Mouse (Mus musculus) left cerebral cortex, adult 9 months (tissue): Measurements from ENCODE around the gene Wdr90.
"Not testable (repeated sequence)": the region's sequence is repeated elsewhere in the genome, so short reads cannot be mapped to it uniquely, and the experiment has no call there.

Experiments used
- DNase-seq, 2 experiments: peaks; one replicate each; pipeline ENCODE4 v3.0.0; 2022; ENCODE audit warnings: low spot score in 2 of 2

The Wdr90 gene

DNA sequence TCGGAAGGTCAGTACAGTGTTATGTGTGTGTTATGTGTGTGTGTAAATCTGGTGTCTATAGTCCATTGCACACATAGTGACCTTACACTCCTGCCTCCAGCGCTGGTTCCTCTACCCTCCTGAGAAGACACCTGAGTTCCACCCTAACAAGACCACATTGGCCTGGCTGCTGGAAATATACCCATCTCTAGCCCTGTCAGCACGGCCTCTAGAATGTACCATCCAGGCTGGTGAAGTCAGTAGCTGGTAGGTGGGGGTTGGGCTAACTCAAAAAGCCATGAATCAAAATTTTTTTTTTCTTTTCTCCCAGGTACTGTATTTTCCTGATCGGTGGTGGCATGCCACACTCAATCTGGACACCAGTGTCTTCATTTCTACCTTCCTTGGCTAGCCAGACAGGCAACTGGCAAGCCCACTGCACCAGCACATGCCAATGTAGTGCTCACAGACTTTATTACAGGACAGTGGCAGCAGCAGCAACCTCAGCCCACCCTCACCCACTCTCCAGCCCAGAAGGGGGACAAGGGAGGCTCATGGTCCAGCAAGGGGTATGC is 31.0 kb downstream of the Wdr90 start:
- no peak for DNase-seq

DNA sequence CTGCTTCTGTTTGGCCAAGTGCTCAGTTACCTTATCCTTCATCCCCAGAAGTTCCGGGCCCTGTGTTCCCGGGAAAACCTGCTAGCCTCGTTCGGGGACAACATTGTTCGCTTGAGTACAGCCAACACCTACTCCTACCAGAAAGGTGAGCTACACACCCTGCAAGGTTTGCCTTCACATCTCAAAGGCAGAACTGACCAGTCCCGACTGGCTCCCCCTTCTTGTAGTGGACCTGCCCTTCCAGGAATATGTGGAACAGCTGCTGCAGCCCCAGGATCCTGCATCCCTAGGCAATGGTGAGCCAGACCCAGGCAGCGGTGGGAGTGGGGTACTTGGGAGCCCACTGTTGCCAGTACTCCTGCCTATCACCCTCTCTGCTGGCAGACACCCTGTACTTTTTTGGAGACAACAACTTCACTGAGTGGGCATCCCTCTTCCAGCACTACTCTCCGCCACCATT is 31.7 kb downstream of the Wdr90 start:
- DNase-seq = no peak

DNA sequence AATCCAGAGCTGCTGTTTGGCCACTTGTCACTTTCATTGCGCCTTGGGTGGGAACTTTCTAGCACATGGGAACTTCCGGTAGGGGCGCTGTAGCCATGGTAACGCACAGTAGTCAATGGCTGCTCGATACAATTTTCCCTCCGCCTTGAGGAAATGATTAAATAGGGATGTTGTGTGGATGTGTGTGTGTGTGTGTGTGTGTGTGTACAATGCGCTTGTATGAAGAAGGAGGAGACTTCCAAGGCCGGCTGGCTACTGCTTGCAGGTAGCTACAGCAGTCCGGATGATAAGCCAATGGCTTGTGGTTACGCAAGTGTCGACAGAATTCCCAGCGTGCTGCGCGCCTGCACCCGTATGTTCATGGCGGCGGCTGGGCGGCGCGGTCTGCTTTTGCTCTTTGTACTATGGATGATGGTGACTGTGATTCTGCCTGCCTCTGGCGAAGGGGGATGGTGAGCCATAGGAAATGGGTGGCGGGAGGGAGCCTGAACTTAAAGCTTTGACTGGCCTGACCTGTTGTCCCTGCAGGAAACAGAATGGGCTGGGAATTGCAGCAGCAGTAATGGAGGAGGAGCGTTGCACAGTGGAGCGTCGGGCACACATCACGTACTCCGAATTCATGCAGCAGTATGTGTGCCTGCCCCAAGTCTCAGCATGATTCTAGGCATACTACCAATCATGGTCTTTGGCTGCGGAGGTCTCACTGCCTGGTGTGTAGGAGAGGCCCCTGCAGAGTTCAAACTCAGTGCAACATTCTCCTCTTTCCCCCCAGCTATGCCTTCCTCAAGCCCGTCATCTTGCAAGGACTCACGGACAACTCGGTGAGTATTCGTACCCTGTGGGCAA is 32.4 kb downstream of the Wdr90 start, which contains the start of gene Jmjd8:
Jmjd8 (plus strand) TSS at position 156 of the 846 bp plus-strand sequence.
- peak in 1 of 2 experiments; percentile 84 for DNase-seq

DNA sequence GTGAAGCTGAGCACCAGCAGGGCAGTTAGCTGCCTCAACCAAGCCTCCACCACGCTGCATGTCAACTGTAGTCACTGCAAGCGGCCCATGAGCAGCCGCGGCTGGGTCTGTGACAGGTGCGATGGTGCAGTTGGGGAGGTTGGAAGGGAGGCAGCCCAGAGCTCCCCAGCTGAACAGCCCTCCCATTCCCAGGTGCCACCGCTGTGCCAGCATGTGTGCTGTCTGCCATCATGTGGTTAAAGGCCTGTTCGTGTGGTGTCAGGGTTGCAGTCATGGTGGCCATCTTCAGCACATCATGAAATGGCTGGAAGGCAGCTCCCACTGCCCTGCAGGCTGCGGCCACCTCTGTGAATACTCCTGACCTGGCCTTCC is 33.1 kb downstream of the Wdr90 start:
- DNase-seq = no peak

DNA sequence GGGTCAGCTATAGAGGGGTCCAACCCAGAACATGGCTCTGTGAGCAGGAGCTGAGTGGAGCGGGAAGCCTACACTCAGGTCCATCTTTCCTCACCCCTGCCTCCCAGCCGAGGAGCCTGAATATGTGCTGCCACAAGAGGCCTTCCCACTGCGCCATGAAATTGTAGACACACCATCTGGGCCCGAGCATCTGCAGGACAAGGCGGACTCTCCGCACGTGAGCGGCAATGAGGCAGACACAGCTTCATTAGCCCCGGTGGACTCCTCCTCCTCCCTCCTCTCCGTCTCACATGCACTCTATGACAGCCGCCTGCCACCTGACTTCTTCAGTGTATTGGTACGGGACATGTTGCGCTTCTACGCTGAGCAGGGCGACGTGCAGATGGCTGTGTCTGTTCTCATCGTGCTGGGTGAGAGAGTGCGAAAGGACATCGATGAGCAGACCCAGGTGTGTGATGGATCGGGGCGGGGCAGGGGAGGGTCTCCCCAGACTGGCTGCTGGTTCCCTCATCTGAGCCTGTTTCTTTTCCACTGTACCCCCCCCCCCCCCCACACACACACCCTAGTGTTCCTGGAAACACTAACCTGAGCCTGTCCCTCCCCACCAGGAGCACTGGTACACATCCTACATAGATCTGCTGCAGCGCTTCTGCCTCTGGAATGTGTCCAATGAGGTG is 33.6 kb downstream of the Wdr90 start:
- no peak for DNase-seq

DNA sequence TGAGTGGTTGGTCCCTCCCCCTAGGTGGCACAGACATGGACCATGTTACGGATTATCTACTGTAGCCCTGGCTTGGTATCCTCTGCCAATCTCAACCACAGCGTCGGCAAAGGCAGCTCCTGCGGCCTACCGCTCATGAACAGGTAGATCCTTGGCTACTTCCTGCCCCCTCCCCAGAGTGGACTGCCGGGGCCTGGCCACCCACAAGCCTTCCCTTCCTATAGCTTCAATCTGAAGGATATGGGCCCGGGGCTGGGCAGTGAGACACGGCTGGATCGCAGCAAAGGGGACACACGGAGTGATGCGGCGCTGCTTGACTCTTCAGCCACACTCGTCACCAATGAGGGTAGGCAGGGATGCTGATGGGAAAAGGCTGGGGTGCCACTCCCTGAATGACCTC is 34.3 kb downstream of the Wdr90 start:
- DNase-seq = no peak

DNA sequence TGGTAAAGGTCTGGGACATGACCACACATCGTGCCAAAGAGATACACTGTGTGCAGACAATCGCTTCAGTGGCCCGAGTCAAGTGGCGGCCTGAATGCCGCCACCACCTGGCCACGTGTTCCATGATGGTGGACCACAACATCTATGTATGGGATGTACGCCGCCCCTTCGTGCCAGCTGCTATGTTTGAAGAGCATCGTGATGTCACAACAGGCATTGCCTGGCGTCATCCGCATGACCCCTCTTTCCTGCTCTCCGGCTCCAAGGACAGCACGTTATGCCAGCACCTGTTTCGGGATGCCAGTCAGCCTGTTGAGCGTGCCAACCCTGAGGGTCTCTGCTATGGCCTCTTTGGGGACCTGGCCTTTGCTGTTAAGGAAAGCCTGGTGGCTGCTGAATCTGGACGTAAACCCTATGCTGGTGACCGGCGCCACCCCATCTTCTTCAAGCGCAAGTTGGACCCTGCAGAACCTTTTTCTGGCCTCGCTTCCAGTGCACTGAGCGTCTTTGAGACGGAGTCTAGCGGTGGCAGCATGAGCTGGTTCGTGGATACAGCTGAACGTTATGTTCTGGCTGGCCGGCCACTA is 35.2 kb downstream of the Wdr90 start:
- DNase-seq = no peak

DNA sequence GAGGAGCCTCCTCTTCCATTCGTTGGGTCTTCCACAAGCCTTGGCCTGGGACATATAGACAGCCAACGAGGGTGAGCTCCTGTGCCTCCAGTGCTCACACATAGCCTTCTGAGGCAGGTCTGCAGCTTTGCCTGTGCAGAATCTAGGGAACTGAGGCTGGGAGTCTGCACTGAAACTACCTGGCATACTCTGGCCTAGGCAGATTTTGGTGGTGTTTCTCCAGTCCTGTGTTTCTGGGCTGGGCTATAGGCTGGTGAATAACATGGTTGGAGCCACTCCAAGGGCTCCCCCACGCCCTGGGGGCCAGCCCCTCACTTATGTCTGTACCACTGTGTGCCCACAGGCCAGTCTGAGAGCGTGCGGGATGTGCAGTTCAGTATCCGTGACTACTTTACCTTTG is 36.0 kb downstream of the Wdr90 start:
- DNase-seq = no peak

DNA sequence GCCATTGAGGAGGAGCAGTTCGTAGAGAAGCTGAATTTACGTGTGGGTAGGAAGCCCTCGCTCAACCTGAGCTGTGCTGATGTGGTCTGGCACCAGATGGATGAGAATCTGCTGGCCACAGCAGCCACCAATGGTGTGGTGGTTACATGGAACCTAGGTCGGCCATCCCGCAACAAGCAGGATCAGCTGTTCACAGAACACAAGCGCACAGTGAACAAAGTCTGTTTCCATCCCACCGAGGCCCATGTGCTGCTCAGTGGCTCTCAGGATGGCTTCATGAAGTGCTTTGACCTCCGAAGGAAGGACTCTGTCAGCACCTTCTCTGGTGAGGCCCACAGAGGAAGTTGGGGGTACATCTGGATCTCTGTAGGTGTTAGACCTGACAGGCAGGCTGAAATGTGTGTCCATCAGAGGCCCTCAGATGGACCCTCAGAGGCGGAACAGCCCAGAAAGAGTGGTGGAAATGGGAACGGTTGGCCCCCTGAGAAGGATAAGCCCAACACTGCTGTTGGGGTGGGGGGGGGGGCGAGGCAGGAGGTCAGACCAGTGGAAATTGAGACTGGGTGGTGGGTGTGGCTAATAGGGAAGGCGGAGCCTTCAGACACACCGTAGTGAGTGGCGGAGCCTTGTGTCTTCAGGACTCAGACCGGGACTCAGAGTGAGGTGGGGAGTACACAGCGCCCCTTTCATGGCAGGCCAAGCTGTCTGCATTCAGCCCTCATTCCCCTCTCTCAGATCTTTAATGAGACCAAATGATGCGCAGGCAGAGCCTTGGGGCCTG is 36.7 kb downstream of the Wdr90 start:
- no peak for DNase-seq

DNA sequence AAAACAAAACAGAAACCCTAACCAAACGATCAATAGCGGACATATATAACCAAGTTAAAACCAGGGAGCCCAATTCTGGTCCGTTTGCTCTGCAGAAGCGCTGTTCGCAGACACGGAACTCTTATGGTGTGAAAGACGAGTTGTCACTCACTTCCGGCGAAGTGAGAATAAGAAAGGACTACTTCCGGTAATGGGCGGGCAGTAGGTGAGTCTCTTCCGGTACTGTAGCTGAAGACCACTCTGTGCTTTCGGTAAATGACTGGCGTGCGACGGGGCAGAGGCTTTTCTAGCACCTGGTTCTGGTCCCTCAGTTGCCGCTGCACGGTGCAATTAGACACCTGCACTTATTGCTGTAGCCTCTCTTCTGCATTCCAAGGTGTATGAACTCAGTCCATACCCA is 37.8 kb downstream of the Wdr90 start, which contains the start of gene Wdr24:
Wdr24 (plus strand) TSS at position 176 of the 400 bp plus-strand sequence.
- peak in 1 of 2 experiments; percentile 87 for DNase-seq

DNA sequence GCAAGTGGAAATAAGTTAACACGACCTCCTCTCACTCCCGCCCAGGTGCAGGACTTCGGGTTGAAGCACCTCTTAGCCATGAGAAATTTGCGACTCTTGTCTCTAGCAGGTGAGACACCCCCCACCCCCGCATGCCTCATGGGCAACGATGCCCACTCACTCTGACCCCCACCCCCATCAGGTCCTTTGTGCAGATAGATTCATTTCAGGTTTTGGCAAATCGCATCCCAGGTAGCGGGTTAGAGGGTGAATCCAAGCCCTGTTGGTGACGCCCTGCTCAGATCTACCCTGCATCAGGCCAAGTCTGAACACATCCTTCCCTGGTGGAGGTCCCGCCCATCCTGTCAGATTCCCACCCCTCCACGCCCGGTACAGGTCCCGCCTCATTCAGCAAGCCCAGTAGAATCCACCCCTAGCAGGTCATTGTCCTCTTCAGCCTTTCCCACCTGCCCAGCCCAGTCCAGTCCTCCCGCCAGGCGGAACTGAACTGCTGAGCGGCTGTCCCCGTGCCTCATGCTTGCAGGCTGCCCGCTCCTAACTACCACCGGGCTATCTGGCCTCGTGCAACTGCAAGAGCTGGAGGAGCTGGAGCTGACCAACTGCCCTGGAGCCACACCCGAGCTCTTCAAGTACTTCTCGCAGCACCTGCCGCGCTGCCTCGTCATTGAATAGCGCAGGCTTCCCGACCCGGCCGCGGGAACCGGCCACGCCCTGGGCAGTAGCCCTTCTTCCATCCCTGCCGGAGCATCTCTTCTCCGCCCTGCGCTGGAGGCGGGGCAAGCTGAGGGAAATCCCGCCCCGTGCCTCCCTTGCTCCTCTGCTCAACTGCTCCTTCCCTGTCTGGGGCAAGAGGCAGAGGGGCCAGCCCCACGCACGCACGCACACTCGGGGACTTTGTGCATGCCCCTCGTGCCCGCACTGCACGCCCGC is 42.2 kb downstream of the Wdr90 start:
- no peak for DNase-seq

DNA sequence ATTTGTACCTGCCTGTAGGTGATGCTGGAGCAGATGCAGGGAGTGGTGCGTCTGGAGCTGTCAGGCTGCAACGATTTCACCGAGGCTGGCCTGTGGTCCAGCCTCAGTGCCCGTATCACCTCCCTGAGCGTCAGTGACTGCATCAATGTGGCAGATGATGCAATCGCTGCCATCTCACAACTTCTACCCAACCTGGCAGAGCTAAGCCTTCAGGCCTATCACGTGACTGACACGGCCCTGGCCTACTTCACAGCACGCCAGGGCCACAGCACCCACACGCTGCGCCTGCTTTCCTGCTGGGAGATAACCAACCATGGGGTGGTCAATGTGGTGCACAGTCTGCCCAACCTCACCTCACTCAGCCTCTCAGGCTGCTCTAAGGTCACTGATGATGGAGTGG is 43.6 kb downstream of the Wdr90 start:
- no peak for DNase-seq

DNA sequence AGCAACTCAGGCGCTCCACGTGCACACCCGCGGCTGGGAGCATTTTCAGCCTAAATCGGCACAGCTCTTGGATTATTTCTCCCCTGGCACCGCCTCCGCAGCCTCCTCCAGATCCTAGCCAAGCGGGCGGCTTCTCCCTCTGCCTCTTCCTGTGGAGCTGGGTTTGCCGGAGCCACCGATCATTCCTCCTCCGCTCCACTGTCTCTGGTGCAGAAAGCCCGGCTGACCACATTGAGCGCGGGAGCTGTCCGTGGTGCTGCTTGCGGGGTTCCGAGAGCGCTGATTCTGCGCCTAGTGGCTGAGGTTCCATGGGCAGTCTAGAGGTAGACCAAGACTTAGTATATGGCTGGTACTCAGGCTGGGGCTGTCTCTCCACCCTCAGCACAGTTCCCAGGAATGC is 47.8 kb downstream of the Wdr90 start:
- peak; percentile 79 to 91 for DNase-seq

DNA sequence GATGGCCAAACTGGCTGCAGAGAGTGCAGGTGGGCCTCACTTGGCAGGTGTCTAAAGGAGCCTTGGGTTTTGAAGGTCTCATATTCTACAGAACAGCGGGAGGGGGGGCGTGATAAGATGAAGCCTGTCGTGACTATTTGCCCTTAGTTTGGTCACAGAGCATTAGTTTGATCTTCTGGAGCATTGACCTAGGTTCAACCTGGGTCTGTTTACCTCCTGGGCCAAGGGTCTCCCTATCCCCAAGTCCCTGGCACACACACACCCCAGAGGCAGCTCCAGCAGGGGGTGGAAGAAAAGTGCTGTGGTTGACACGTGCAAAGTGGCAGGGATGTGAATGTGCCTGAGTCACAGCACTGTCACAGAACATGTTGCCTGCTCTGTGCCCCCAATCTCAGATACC is 50.4 kb downstream of the Wdr90 start:
- no peak for DNase-seq

DNA sequence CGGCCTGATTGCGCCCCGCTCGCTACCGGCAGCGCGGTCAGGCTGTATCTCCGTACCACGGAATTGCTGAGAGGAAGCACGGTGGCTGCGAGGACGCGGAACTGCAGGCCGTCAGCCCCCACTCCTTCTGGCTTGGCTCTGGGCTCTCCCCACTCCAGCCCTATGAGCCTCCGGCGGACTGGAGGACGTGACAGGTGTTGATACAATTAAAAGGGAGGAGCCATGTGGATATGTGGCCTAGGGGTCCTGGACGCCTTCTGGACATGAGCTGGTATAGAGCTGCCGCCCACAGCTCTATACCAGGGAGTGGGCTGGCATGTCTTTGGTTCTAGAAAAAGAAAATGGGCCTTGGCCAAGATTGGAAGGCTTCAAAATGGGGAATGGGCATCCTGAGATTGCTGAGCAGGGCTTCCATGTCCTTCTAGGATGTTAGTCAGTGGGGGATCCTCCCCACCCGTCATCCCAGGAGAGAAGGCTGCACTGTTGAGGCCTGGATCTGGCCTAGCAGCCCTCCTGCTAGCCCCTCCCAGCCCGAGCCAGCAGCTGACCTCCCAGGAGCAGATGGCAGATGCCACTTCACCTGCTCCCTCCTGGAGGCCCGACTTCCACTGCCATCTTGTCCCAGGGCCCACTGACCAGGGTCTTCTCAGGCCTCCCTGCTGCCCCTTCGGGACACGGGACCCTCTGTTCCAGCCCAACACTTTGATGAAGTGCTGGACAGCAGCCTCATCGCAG is 51.5 kb downstream of the Wdr90 start:
- DNase-seq = peak in 1 of 2 experiments; percentile 51

DNA sequence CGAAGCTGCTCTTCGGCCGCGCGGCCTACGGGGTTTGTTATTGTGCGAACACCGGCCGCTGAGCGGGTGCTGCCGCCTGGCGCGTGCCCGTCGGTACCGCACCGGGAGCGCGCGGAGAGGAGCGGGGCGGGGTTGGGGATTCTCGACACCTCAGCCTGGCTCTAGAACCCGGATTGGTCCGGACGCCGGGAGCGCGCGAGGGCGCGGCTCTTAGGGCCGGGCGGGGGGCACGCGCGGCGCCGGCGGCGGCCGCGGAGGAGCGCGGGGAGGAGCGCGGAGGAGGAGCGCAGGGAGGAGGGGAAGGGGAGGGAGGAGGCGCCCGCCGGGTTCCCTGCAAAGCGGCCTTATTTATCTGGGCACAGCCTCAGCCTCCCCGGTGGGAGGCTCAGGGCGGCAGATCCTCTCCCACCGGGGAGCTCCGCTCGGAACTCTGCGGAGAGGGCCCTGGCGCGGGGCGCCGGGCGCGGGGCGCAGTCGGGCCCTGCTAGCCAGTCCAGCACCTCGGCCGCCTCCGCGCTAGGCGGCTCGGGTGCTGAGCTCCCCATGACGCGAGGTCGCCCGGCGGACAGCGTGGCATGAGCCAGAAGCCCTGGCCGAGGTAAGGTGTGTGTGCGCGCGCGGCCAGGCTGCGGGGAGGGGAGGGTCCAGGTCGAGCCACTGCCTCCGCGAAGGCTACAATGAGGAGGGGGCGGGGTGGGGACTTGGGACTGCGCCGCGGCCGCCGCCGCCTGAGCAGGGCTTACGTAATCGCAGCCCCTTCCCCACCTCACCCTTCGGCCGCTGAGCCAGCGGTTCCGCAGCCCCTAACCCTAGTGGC is 52.3 kb downstream of the Wdr90 start, which contains the start of gene Fbxl16:
Fbxl16 (plus strand) TSS at position 297 of the 817 bp plus-strand sequence.
- DNase-seq = peak; percentile 84 to 90

DNA sequence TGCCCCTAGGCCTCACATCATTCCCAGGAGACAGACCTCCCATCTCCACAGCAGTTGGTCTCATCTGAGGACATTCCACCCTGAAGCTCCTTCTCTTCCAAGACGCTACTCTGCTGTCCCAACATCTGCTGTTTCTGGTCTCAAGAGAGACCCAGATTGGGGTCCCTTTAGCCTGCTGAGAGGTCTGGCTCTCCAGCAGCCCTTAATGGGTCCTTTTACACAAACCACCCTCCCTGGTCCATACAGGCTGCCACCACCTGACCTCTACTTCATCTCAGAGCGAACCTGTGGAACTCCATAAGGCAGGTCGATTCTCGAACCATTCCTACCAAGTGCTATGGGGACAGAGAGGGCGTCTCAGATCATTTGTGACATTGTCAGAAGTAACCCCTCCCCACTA is 53.3 kb downstream of the Wdr90 start:
- DNase-seq = no peak

DNA sequence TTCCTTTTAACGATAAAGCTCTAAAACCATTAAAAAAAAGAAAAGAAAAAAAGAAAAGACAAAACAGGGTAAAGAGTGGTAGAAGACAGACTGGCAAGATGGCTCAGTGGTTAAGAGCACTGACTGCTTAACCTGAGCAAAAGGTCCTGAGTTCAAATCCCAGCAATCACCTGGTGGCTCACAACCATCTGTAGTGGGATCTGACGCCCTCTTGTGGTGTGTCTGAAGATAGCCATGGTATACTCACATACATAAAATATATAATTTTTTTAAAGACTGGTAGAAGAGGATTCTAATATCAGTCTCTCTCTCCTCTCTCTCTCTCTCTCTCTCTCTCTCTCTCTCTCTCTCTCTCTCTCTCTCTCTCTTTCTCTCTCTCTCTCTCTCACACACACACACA is 53.8 kb downstream of the Wdr90 start:
- not testable (repeated sequence) for DNase-seq

DNA sequence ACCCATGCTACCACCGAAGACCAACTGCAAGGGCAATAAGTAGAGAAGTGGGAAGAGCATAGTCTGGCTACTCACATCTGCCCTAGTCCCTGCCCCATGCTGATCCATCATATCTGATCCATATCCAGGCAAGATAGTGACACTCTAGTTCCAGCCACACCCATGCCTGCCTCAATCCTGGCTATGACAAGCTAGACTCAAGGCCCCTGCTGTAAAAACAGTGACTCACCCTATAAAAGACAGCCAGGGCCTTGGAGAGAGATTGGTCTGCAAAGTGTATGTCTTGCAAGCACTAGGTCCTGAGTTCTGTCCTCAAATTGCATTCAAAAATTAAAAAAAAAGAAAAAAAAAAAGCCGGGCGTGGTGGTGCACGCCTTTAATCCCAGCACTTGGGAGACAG is 54.8 kb downstream of the Wdr90 start:
- DNase-seq = no peak
